Mouse (Mus musculus) cortical plate, adult 2 months (tissue): ENCODE data around the gene Ccdc51. TPM values are rescaled to one million over a fixed set of nuclear protein-coding genes. Genes with fewer than 3 reads are reported as not detected.
A peak's percentile ranks its signal among the peaks of the same experiment; 100 is the strongest.

ENCODE experiments used
- H3K27ac ChIP-seq: fragments of 200-500 bp; 2 replicates; pipeline ENCODE4 v1.5.1; 2012; ENCODE audit warnings: low read length, control low read depth, inconsistent platforms; ENCODE audit not compliant: insufficient read depth
- H3K4me1 ChIP-seq: fragments of 200-500 bp; 2 replicates; pipeline ENCODE4 v1.6.1; 2011; ENCODE audit warnings: low read length; ENCODE audit not compliant: control insufficient read depth, insufficient read depth
- H3K4me3 ChIP-seq: fragments of 200-500 bp; 2 replicates; pipeline ENCODE4 v1.5.1; 2011; ENCODE audit warnings: mild to moderate bottlenecking, low read length, control low read depth; ENCODE audit not compliant: insufficient read depth
- CTCF ChIP-seq: fragments of 200-500 bp; IDR thresholded peaks from 2 replicates; pipeline ENCODE4 v1.5.1; 2011; ENCODE audit warnings: mild to moderate bottlenecking, control low read depth, low read length; ENCODE audit not compliant: insufficient read depth; ENCODE audit errors: extremely low read depth
- POLR2A ChIP-seq: fragments of 200-500 bp; IDR thresholded peaks from 2 replicates; pipeline ENCODE4 v1.6.1; 2011; ENCODE audit warnings: mild to moderate bottlenecking, low read length, control low read depth; ENCODE audit not compliant: insufficient read depth; ENCODE audit errors: extremely low read depth
- polyA plus RNA-seq: library from polyadenylated mRNA; depleted of rRNA; stranded (reverse); fragments of >200 nt; gene quantifications from 2 replicates; pipeline ENCODE4 v1.2.3, GENCODE M21; 2012

The Ccdc51 gene
- polyA plus RNA-seq, 1 experiment, result 6.2 TPM

- TF ChIP-seq POLR2A (no peak), CTCF (no peak)
- Histone ChIP-seq H3K27ac (no peak overlapping the region), H3K4me1 (peaks cover 3% of the 10 kb centered on the region; the same call in 1 of the 2 replicates), H3K4me3 (no peak overlapping the region)
These were observed 1.8 kb upstream of the Ccdc51 start for GRCm38 (mm10) chr9:109080516-109080915.

GRCm38 (mm10) chr9:109081749-109082123, 557 bp upstream of the Ccdc51 start:
- Histone ChIP-seq H3K4me3 (peak overlapping the region; percentile 48), H3K4me1 (peaks cover 3% of the 10 kb centered on the region; the same call in 1 of the 2 replicates), H3K27ac (no peak overlapping the region)
- no peak for TF ChIP-seq CTCF
- no peak for TF ChIP-seq POLR2A

GRCm38 (mm10) chr9:109084922-109085321, 2.6 kb downstream of the Ccdc51 start:
- Histone ChIP-seq H3K4me1 (peaks cover 3% of the 10 kb centered on the region; the same call in 1 of the 2 replicates), H3K4me3 (no peak overlapping the region), H3K27ac (no peak overlapping the region)
- TF ChIP-seq POLR2A, result no peak
- TF ChIP-seq CTCF, result peak; percentile 56

DNA sequence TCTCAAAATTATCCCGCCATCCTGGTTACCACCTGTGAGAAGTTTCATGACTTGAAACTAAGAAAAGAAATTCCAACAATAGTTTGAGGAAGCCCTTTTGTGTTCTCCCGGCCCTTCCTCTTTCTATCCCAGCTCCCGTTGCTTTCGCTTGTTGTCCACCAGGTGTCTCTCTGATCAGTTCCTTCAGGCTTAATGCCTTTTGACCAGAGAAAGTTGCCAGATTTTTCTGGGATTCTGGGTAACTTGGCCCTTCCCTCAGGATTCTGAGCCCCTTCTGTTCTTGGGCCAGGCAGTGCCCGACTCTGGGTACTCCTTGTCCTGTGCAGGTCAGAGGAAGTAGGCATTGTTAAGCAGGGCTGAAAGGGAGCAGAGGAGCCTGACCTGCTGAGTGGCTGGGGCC, 5.7 kb downstream of the Ccdc51 start:
- peak; percentile 59; the same call in 1 of the 2 replicates for TF ChIP-seq CTCF
- no peak for TF ChIP-seq POLR2A
- no peak overlapping the region for H3K27ac ChIP-seq
- H3K4me1 ChIP-seq, result peaks cover 2% of the 10 kb centered on the region; the same call in 1 of the 2 replicates
- H3K4me3 ChIP-seq, result no peak overlapping the region

DNA sequence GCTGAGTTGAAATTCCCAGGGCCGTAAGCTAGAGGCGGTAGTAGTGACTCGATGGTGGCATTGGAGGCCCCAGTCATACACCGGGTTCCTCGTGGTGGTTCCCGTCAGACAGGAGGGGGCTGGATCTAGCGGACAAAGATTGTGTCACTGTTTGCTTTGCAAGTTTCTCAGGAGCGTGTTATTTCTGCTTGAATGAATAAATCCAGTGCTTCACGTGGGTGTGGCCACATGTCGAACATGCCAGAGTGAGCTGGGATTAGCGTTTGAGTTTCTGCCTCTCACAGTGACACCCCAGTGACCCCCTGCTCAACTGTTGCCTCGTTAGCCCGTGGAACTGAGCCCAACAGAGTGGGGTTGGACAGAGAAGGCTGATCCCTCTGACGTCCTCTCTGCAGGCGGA, 8.2 kb downstream of the Ccdc51 start:
- TF ChIP-seq POLR2A (no peak), CTCF (no peak)
- Histone ChIP-seq H3K4me1 (no peaks in the 10 kb centered on the region; the same call in 1 of the 2 replicates), H3K4me3 (no peak overlapping the region), H3K27ac (no peak overlapping the region)

DNA sequence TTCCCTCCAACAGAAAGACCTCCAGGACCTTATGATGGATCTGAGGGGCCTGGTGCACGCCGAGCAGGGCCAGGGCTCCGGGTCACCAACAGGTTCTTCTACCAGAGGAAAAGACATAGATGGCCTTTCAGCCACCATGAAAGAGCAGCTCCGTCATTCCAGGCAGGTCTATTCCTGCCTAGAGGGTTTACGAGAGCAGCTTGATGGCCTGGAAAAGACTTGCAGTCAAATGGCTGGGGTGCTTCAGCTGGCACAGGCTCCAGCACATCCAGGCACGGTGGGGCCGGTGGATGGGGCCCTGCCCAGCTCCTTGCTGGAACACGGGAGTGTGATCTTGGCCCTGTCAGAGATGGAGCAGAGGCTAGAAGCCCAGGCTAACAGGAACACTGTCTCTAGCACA, 9.5 kb downstream of the Ccdc51 start:
- no peak for TF ChIP-seq CTCF
- Histone ChIP-seq H3K27ac (no peak overlapping the region), H3K4me3 (no peak overlapping the region), H3K4me1 (no peaks in the 10 kb centered on the region; the same call in 1 of the 2 replicates)

GRCm38 (mm10) chr9:109092799-109093198, 10.5 kb downstream of the Ccdc51 start:
- TF ChIP-seq CTCF (no peak), POLR2A (no peak)
- H3K4me3 ChIP-seq, result no peak overlapping the region
- H3K4me1 ChIP-seq, result no peaks in the 10 kb centered on the region; the same call in 1 of the 2 replicates
- no peak overlapping the region for H3K27ac ChIP-seq

GRCm38 (mm10) chr9:109093786-109094552, 11.7 kb downstream of the Ccdc51 start:
- H3K4me1 ChIP-seq, result peaks cover 2% of the 10 kb centered on the region
- no peak overlapping the region for H3K27ac ChIP-seq
- TF ChIP-seq CTCF (no peak), POLR2A (no peak)
- peak overlapping the region; percentile 43; the same call in 1 of the 2 replicates for H3K4me3 ChIP-seq

- H3K4me1 ChIP-seq, result peaks cover 2% of the 10 kb centered on the region
- peak overlapping the region; percentile 43 for H3K4me3 ChIP-seq
- TF ChIP-seq POLR2A, result no peak
- TF ChIP-seq CTCF, result no peak
- H3K27ac ChIP-seq, result peak overlapping the region; percentile 58; the same call in 1 of the 2 replicates
These were observed 12.4 kb downstream of the Ccdc51 start for GRCm38 (mm10) chr9:109094553-109095136.

GRCm38 (mm10) chr9:109095137-109095982, 13.1 kb downstream of the Ccdc51 start, which contains the start of gene Plxnb1:
Gene Plxnb1 (plus strand): TSS chr9:109095389.
- H3K4me1 ChIP-seq, result peaks cover 2% of the 10 kb centered on the region

More at GRCm38 (mm10) chr9:109095137-109095982, 13.1 kb downstream of the Ccdc51 start, which contains the start of gene Plxnb1:
- TF ChIP-seq CTCF (no peak), POLR2A (no peak)
- H3K4me3 ChIP-seq, result peak within 1 kb of the TSS; percentile 43
- peak within 1 kb of the TSS; percentile 83 for H3K27ac ChIP-seq
